Mouse (Mus musculus) midbrain, embryonic 13.5 days (tissue): ENCODE data around the gene Bcl3. TPM values are rescaled to one million over a fixed set of nuclear protein-coding genes. Genes with fewer than 3 reads are reported as not detected.
A peak's percentile ranks its signal among the peaks of the same experiment; 100 is the strongest.

Source experiments
- ATAC-seq: fragments of 200-750 bp; cut with Nextera tagmentation; 2 replicates; pipeline ENCODE4 v1.8.0; 2017; ENCODE audit warnings: mild to moderate bottlenecking, moderate TSS enrichment, moderate library complexity
- H3K27ac ChIP-seq: fragments of 300-500 bp; sonication (generic); 2 replicates; pipeline ENCODE4 v1.5.1; 2015; ENCODE audit warnings: inconsistent platforms, mild to moderate bottlenecking, moderate library complexity
- H3K27me3 ChIP-seq: fragments of 300-500 bp; sonication (generic); 2 replicates; pipeline ENCODE4 v1.6.1; 2015; ENCODE audit warnings: mild to moderate bottlenecking, inconsistent platforms
- H3K36me3 ChIP-seq: fragments of 300-500 bp; sonication (generic); 2 replicates; pipeline ENCODE4 v1.6.1; 2015; ENCODE audit warnings: mild to moderate bottlenecking, inconsistent platforms
- H3K4me1 ChIP-seq: fragments of 300-500 bp; sonication (generic); replicated peaks from 2 replicates; pipeline ENCODE4 v1.6.1; 2015; ENCODE audit warnings: inconsistent platforms
- H3K4me2 ChIP-seq: fragments of 300-500 bp; sonication (generic); replicated peaks from 2 replicates; pipeline ENCODE4 v1.6.1; 2015; ENCODE audit warnings: moderate library complexity, mild to moderate bottlenecking, inconsistent platforms
- H3K4me3 ChIP-seq: fragments of 300-500 bp; sonication (generic); replicated peaks from 2 replicates; pipeline ENCODE4 v1.5.1; 2015; ENCODE audit warnings: mild to moderate bottlenecking, inconsistent platforms
- H3K9ac ChIP-seq: fragments of 300-500 bp; sonication (generic); replicated peaks from 2 replicates; pipeline ENCODE4 v1.6.1; 2015; ENCODE audit warnings: mild to moderate bottlenecking, inconsistent platforms
- H3K9me3 ChIP-seq: fragments of 300-500 bp; sonication (generic); 2 replicates; pipeline ENCODE4 v1.6.1; 2016; ENCODE audit warnings: mild to moderate bottlenecking, inconsistent platforms
- WGBS: fragments of 180-500 bp; shearing (Covaris S2); methylation state at CpG from one replicate; pipeline ENCODE4 v1.1.7; 2015; 5-methylcytosine and 5-hydroxymethylcytosine counted together
- polyA plus RNA-seq: library from polyadenylated mRNA; unstranded; fragments of >200 nt; fragmentation: Nextera tagmentation; extraction: Ambion mirVana; gene quantifications from 2 replicates; pipeline ENCODE4 v1.2.1, GENCODE M21; 2015

Gene Bcl3
- polyA plus RNA-seq, 1 experiment from 2014 or later = 0.27 TPM

DNA sequence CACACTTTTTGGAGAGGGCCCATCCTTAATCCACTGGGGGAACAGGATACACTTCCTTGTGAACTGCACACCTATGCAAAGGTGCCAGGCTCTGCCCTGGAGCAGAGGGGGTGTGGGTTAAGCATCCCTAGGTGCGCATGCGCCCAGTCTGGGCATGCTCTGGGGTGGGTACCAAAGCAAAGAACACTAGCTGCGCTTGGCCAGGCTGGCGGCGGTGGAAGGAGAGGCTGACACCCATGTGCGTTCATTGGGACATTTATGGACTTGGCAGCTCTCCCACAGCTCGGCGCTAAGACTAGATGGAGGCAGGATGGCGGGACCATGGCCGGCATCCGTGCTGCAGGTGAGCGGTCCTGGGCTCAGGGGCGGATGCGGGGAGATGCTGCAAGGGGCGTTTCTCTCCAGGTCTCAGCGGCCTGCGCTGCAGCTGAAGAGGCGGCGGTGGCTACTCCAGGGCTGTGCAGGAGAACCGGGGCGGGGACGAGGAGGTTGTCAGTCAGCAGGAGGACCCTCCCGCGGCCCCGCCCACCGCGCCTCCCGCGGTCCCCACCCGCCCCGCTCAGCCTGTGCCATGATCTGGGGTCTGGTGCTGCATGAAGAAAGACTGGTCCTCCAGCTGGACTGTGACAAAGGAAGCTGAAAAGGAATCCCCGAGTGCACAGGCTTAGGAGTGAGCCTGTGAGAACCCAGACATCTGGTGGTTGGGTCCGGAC, 29.4 kb upstream of the Bcl3 start, which contains the start of gene Gm19345:
Gene Gm19345 (plus strand): TSS at position 146 of the 713 bp plus-strand sequence.
- peak; percentile 90 for ATAC-seq
- Histone ChIP-seq H3K36me3 (no peaks in the 10 kb centered on the region), H3K4me2 (peak within 1 kb of the TSS; percentile 59), H3K27me3 (peaks cover 32% of the 10 kb centered on the region), H3K27ac (peak within 1 kb of the TSS; percentile 47; the same call in 1 of the 2 replicates), H3K9me3 (no peaks in the 10 kb centered on the region), H3K4me1 (0 out of 2 replicates have a peak, but pooled peaks cover 8% of the 10 kb centered on the region), H3K9ac (peak within 1 kb of the TSS; percentile 66), H3K4me3 (peak within 1 kb of the TSS; percentile 43)
- WGBS = 4% methylated on average over 28 of the region's 33 CpGs

DNA sequence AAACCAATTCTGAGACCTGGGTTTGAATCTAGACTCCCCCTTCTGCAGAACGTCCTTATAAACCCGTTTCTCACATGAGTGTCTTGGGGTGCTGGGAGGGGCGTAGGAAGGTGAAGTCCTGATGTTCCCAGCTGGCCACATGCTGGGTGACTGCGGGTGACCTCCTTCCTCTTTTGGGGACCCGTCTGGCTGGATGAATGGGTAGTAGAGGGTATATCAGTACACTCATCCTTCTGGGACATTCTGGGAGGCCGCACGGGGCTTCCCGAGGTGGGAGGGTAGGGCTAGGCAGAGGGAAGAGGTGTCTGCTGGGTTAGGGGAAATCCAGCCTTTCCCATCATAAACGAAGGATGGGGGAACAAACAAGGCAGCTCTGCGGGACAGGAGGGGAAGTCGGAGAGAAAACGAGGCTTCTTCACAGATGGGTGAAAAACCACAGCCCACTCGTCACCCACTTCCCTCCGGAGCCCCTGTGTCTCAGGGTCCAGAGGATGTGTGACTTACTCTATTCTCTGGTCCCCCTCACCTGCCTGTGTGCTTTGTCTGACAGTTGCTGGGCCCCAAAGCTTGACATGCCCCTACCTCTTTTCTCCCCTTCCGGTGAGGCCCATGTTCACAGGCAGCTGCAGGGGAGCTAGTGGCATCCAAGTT, 22.1 kb upstream of the Bcl3 start:
- no peak overlapping the region for H3K4me3 ChIP-seq
- peaks cover 2% of the 10 kb centered on the region; the same call in 1 of the 2 replicates for H3K4me1 ChIP-seq
- peaks cover 47% of the 10 kb centered on the region for H3K27me3 ChIP-seq
- no peaks in the 10 kb centered on the region for H3K9me3 ChIP-seq
- no peak overlapping the region for H3K27ac ChIP-seq
- no peaks in the 10 kb centered on the region for H3K36me3 ChIP-seq
- 65% methylated on average over 15 of the region's 15 CpGs for WGBS
- ATAC-seq = no peak
- H3K9ac ChIP-seq = no peak overlapping the region
- no peak overlapping the region for H3K4me2 ChIP-seq

DNA sequence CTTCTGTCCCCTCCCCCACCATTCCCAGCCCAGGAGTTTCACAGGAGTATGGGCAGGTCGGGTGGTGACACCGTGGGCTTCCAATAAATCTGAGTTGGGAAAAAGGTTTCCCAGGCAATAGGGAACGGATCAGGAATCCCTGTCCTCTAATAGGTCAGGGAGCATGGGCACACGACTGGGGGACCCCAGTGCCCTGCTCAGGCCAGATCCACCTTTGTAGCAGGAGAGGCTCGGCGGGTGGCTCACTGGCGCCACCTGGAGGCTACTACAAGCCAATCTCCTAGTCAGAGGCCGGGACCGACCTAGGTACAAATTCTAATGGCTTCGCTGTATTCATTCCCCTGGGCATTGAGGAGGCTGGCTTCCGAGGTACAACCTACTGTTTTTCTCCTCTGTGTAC, 21.0 kb upstream of the Bcl3 start:
- Histone ChIP-seq H3K9me3 (no peaks in the 10 kb centered on the region), H3K4me1 (peaks cover 2% of the 10 kb centered on the region; the same call in 1 of the 2 replicates), H3K27me3 (peaks cover 44% of the 10 kb centered on the region), H3K9ac (0 out of 2 replicates have a peak overlapping the region, but pooled peaks have one; percentile 3), H3K4me3 (no peak overlapping the region), H3K36me3 (no peaks in the 10 kb centered on the region), H3K27ac (no peak overlapping the region), H3K4me2 (no peak overlapping the region)
- 3% methylated on average over 11 of the region's 11 CpGs for WGBS
- peak; percentile 71 for ATAC-seq

DNA sequence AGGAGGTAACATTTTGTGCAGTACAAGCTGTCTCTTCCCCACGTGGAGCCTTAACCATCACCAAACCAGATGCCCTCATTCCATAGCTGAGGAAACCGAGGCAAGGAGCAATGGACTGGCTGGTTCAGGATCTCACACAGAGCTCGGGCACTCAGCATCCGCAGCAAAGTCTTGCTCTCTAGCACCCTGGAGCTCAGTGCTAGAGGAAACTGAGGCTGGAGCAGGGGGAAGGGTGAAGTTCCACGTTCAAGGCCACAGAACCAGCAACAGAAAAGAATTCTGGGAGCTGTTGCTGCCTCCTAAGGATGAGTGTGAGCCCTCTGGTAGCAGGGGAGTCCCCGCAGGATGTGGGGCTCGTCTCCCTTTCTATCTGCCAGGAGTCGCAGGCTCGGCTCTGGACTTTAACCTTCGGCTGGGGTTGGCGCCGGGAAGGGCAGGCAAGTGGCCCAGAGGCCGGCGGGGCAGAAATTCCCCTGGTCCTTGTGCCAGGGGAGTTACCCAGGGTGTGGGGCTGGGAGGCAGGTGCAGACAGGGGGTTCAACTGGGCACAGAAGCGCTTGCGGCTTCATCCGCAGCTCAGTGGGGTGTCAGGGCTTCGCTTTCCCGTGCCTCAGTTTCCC, 20.4 kb upstream of the Bcl3 start:
- no peaks in the 10 kb centered on the region for H3K9me3 ChIP-seq
- no peak overlapping the region for H3K4me3 ChIP-seq
- H3K36me3 ChIP-seq = no peaks in the 10 kb centered on the region
- no peak overlapping the region for H3K27ac ChIP-seq
- WGBS = 33% methylated on average over 19 of the region's 19 CpGs
- peaks cover 2% of the 10 kb centered on the region; the same call in 1 of the 2 replicates for H3K4me1 ChIP-seq
- no peak for ATAC-seq
- no peak overlapping the region for H3K4me2 ChIP-seq
- H3K27me3 ChIP-seq = peaks cover 40% of the 10 kb centered on the region
- no peak overlapping the region for H3K9ac ChIP-seq

DNA sequence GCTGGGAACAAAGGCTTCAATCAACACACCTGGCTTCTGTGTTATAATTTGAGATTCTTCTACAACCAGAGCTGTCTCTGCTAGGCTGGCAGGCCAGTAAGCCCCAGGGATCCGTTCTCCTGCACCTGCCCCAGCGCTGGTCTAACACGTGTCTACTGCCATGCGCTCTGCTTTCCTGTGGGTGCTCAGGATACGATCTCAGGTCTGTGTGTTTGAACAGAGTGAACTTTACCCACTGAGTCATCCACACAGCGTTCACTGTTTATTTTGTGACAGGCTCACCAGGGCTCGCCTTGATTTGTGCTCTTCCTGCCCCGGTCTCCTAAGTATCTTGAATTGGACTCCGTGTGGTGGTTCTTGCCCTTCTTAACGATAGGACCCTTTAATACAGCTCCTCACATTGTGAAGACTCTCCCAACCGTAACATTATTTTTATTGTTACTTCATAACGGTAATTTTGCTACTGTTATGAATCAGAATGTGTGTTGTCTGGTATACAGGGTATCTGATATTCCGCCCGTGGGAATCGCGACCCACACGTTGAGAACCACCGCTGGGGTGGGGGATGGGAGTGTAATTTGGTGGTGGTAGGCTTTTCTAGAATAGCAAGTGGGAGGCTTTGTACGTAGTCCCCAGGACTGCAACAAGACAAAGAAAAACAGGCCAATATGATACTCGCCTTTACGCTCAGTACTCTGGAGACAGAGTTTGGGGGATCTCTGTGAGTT, 19.3 kb upstream of the Bcl3 start:
- ATAC-seq = no peak
- no peak overlapping the region for H3K27ac ChIP-seq
- no peaks in the 10 kb centered on the region; the same call in 1 of the 2 replicates for H3K4me1 ChIP-seq
- no peaks in the 10 kb centered on the region for H3K36me3 ChIP-seq
- H3K4me2 ChIP-seq = no peak overlapping the region
- peaks cover 30% of the 10 kb centered on the region for H3K27me3 ChIP-seq
- 86% methylated on average over 21 of the region's 21 CpGs for WGBS
- no peaks in the 10 kb centered on the region for H3K9me3 ChIP-seq
- H3K9ac ChIP-seq = no peak overlapping the region
- H3K4me3 ChIP-seq = no peak overlapping the region

DNA sequence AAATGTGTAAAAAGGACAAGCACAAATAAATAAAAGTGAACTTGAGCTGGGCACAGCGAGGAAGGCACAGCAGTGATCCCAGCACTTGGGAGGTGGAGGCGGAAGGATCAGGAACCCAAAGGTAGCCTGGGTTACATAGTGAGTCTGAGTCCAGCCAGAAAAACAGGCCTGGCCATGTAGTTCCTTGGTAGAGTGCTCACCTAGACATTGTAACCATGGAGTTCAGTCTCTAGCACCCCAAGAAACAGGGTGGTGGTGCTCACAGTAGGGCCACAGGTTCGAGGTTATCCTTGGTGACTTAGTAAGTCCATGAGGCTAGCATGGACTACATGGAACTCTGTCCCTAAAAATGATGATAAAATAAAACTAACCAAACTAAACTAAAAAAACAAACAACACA, 18.4 kb upstream of the Bcl3 start:
- 86% methylated on average over 3 of the region's 3 CpGs for WGBS
- no peak for ATAC-seq

DNA sequence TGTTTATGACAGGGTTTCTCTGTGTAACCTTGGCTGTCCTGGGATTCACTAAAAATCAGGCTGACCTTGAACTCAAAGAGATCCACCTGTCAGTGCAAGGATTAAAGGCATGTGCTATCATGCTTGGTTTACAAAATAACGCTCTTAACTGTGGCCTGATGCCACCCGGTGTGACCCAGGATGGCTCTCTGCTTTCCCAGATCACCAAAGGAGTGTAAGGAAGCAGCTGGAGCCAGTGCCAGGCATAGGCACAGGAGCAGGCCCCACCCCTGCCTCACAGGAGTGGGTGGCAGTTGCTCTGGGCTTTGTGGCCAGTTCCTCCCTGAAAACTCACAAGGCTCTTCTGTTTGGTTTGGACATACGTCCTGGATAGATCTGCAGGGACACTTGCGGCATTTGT, 17.8 kb upstream of the Bcl3 start:
- ATAC-seq = no peak
- H3K4me3 ChIP-seq = no peak overlapping the region
- no peak overlapping the region; the same call in 1 of the 2 replicates for H3K9ac ChIP-seq
- no peaks in the 10 kb centered on the region for H3K36me3 ChIP-seq
- H3K4me2 ChIP-seq = no peak overlapping the region
- no peaks in the 10 kb centered on the region for H3K9me3 ChIP-seq
- no peak overlapping the region for H3K27ac ChIP-seq
- H3K27me3 ChIP-seq = peaks cover 25% of the 10 kb centered on the region
- WGBS = 85% methylated on average over 4 of the region's 4 CpGs
- no peaks in the 10 kb centered on the region; the same call in 1 of the 2 replicates for H3K4me1 ChIP-seq

More for the DNA sequence above, 18.4 kb upstream of the Bcl3 start:
- Histone ChIP-seq H3K4me1 (no peaks in the 10 kb centered on the region; the same call in 1 of the 2 replicates), H3K9me3 (no peaks in the 10 kb centered on the region), H3K9ac (no peak overlapping the region), H3K36me3 (no peaks in the 10 kb centered on the region), H3K4me2 (no peak overlapping the region), H3K27me3 (peaks cover 26% of the 10 kb centered on the region), H3K4me3 (no peak overlapping the region), H3K27ac (no peak overlapping the region)

DNA sequence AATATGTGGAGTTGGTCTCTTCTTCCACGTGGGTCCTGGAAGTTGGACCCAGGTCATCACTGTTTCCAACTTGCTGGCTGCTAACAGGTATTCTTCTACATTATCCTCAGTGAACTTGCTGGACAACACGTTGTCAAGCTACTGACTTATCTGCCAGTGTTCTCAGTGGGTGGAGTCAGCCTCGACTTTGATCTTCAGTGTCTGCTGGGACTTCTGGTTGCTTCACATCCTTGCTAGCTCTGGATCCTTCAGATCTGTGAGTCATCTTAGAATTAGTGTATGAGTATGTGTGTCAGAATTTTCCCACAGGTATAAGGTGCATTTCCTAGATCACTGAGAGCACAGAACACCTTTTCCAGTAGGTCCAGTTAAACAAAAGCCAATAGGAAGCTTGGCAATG, 14.3 kb upstream of the Bcl3 start:
- Histone ChIP-seq H3K9ac (no peak overlapping the region), H3K36me3 (no peaks in the 10 kb centered on the region), H3K9me3 (no peaks in the 10 kb centered on the region), H3K4me1 (no peaks in the 10 kb centered on the region), H3K4me3 (no peak overlapping the region), H3K27me3 (no peaks in the 10 kb centered on the region), H3K4me2 (no peak overlapping the region), H3K27ac (no peak overlapping the region)
- WGBS = 71% methylated on average over 3 of the region's 3 CpGs
- no peak for ATAC-seq

DNA sequence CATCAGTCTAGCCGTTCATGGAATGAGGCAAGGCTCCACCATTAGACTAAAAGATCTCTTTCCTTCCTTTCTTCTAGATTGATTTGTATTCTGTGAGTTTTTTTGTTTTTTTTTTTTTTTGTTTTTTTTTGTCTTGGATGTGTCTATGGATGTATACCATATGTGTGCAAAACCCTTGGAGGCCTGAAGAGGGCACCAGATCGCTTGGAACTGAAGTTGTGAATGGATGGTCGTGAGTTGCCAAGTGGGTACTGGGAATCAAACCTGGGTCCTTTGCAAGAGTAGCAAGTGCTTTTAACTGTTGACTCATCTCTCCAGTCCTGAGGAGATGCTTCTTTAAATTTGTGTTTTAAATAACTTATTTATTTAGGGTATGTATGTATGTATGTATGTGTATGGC, 11.5 kb upstream of the Bcl3 start:
- Histone ChIP-seq H3K9me3 (no peaks in the 10 kb centered on the region), H3K36me3 (no peaks in the 10 kb centered on the region), H3K27ac (no peak overlapping the region), H3K9ac (no peak overlapping the region), H3K4me1 (no peaks in the 10 kb centered on the region), H3K4me3 (no peak overlapping the region), H3K27me3 (no peaks in the 10 kb centered on the region), H3K4me2 (no peak overlapping the region)
- ATAC-seq = no peak
- WGBS = 69% methylated on average over 3 of the region's 3 CpGs

DNA sequence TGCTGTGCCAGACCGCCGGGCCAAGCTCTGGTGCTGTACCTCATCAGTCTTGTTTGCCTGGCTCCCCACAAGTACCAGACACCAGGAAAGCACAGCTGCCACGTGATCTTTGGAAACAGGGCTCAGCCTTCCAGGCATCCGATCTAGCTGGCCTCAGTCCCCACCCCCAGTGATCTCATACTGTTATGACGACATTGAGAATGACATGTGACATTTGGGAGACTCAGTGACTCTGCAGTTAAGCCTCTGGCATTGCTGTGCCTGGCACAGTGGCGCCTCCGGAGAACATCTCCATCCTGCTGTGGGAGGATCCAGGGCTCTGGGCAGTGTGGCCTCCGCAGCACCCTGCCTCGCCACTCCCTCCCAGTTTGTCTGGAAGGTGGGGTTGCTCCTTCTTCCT, 9.3 kb upstream of the Bcl3 start:
- H3K27me3 ChIP-seq = no peaks in the 10 kb centered on the region
- no peak overlapping the region for H3K4me2 ChIP-seq
- no peak for ATAC-seq
- H3K9me3 ChIP-seq = no peaks in the 10 kb centered on the region
- no peaks in the 10 kb centered on the region for H3K36me3 ChIP-seq
- H3K4me3 ChIP-seq = no peak overlapping the region
- no peak overlapping the region for H3K9ac ChIP-seq
- 58% methylated on average over 9 of the region's 9 CpGs for WGBS
- H3K27ac ChIP-seq = no peak overlapping the region
- no peaks in the 10 kb centered on the region for H3K4me1 ChIP-seq

DNA sequence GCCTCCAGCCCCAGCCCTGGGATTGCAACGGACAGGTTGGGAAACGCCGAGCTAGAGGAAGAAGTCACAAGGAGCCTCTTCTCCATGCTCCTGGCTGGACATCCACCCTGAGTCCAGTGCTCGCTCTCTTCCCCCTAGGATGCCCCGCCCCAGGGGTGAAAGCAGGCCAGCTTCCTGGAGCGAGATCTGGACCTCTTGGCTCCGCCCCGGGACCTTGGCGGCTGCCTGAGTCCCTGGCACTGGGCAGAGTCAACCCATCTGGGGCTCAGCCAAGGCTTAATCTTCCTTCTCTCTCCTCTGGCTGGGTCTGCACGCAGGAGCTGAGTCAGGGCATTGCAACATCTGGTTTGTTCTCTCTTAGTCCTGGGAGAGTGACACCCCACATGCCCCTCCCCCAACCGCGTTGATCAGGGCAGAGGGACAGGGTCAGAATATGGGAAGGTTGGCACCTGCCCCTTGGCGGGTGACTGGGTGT, 8.1 kb upstream of the Bcl3 start:
- ATAC-seq = peak; percentile 40; the same call in 1 of the 2 replicates
- Histone ChIP-seq H3K9me3 (no peaks in the 10 kb centered on the region), H3K27me3 (no peaks in the 10 kb centered on the region), H3K4me3 (no peak overlapping the region), H3K27ac (no peak overlapping the region), H3K4me1 (no peaks in the 10 kb centered on the region), H3K4me2 (no peak overlapping the region), H3K9ac (no peak overlapping the region), H3K36me3 (no peaks in the 10 kb centered on the region)
- 30% methylated on average over 13 of the region's 13 CpGs for WGBS
